Mouse (Mus musculus) C2C12 (cell line): ENCODE results near the gene Ric8b. TPM values are rescaled to one million over a fixed set of nuclear protein-coding genes. Genes with fewer than 3 reads are reported as not detected.

Source experiments
- H3K27me3 ChIP-seq: one replicate; pipeline ENCODE4 v1.6.1; 2011; ENCODE audit not compliant: control insufficient read depth, insufficient read depth, insufficient read length
- H3K36me3 ChIP-seq: one replicate; pipeline ENCODE4 v1.6.1; 2011; ENCODE audit not compliant: control insufficient read depth, insufficient read depth
- H3K4me3 ChIP-seq: one replicate; pipeline ENCODE4 v1.5.1; 2011; ENCODE audit warnings: mild to moderate bottlenecking, control low read depth; ENCODE audit not compliant: poor library complexity, insufficient read depth, severe bottlenecking
- H3K79me2 ChIP-seq: one replicate; pipeline ENCODE4 v1.6.1; 2011; ENCODE audit not compliant: control insufficient read depth, insufficient read depth
- H3K79me3 ChIP-seq: one replicate; pipeline ENCODE4 v1.6.1; 2011; ENCODE audit warnings: low read depth, control low read depth
- H3ac ChIP-seq: one replicate; pipeline ENCODE3; 2011; ENCODE audit warnings: low read depth; ENCODE audit not compliant: control insufficient read depth, insufficient read length
- CEBPB ChIP-seq: IDR thresholded peaks from one replicate; pipeline ENCODE4 v1.6.1; 2011; ENCODE audit warnings: low read depth, mild to moderate bottlenecking, control low read depth, moderate library complexity
- CTCF ChIP-seq: IDR thresholded peaks from one replicate; pipeline ENCODE4 v1.5.1; 2011; ENCODE audit not compliant: control insufficient read depth, insufficient read depth, insufficient read length
- FOSL1 ChIP-seq: IDR thresholded peaks from one replicate; pipeline ENCODE4 v1.8.0; 2011; ENCODE audit warnings: mild to moderate bottlenecking, low read length; ENCODE audit not compliant: poor library complexity, insufficient read depth, severe bottlenecking
- MAX ChIP-seq: IDR thresholded peaks from one replicate; pipeline ENCODE4 v1.6.1; 2011; ENCODE audit warnings: mild to moderate bottlenecking, control low read depth
- MYOD1 ChIP-seq: IDR thresholded peaks from one replicate; pipeline ENCODE4 v1.6.1; 2011; ENCODE audit warnings: low read depth; ENCODE audit not compliant: control insufficient read depth, insufficient read length
- MYOG ChIP-seq: IDR thresholded peaks from one replicate; pipeline ENCODE4 v1.6.1; 2011; ENCODE audit not compliant: control insufficient read depth, insufficient read length; ENCODE audit errors: extremely low read depth
- USF1 ChIP-seq: IDR thresholded peaks from one replicate; pipeline ENCODE4 v1.6.1; 2011; ENCODE audit warnings: low read depth, mild to moderate bottlenecking, control low read depth, moderate library complexity
- polyA plus RNA-seq: library from polyadenylated mRNA; unstranded; fragments of >200 nt; fragmentation: generic; extraction: Trizol; gene quantifications from one replicate; pipeline ENCODE4 v1.2.1, GENCODE M21; 2012; ENCODE audit warnings: missing spikeins

Gene Ric8b
- polyA plus RNA-seq, 1 experiment = 6.4 TPM

GRCm38 (mm10) chr10:84928465-84928864 is 11.0 kb downstream of the Ric8b start:
- Histone ChIP-seq H3K36me3 (peaks cover 17% of the 10 kb centered on the region), H3K4me3 (no peak overlapping the region), H3K79me2 (peaks cover 43% of the 10 kb centered on the region), H3ac (no peak overlapping the region), H3K27me3 (no peaks in the 10 kb centered on the region), H3K79me3 (peaks cover 13% of the 10 kb centered on the region)
- TF ChIP-seq CEBPB (no peak), MAX (no peak), USF1 (no peak), FOSL1 (no peak), MYOD1 (no peak), MYOG (no peak), CTCF (no peak)

DNA sequence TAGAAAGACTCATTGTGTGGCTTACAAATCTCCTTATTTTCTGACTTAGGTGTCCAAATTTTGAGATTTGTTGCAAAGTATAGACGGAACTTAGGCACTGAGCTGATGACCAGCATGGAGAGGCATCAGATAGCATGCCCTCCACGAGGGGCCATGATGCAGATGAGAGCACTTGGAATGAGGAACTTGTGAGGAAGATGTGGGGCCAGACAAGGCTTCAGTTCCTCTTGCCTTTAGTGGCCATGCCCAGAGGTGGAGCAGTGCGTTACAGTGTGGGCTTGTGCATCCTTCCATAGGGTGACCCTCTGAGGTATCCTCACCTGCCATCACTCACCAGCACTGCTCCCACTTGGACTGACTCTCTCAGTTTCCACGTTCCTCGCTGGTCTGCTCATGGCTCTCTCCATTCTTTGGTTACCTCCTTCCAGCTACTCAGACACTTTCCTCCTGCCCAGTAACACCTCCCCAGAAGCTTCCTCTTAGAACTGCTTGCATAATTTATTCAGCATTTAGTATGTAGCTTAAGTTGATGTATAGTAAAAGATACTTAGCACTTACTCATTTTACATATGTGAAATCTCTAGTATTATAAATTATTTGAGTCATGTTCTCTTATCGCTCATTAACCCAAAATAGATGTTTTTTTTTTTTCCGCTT is 18.3 kb downstream of the Ric8b start:
- TF ChIP-seq USF1 (no peak), MAX (no peak), CEBPB (no peak), CTCF (no peak), MYOG (no peak), FOSL1 (no peak), MYOD1 (no peak)
- Histone ChIP-seq H3ac (no peak overlapping the region), H3K79me2 (peaks cover 35% of the 10 kb centered on the region), H3K36me3 (peaks cover 4% of the 10 kb centered on the region), H3K79me3 (peaks cover 18% of the 10 kb centered on the region), H3K27me3 (no peaks in the 10 kb centered on the region), H3K4me3 (no peak overlapping the region)

- H3K27me3 ChIP-seq = no peaks in the 10 kb centered on the region
- peaks cover 4% of the 10 kb centered on the region for H3K36me3 ChIP-seq
- TF ChIP-seq MYOD1 (no peak), FOSL1 (no peak), MYOG (no peak), MAX (no peak), CEBPB (no peak), USF1 (no peak), CTCF (no peak)
- H3ac ChIP-seq = no peak overlapping the region
- H3K79me2 ChIP-seq = peaks cover 36% of the 10 kb centered on the region
- no peak overlapping the region for H3K4me3 ChIP-seq
- H3K79me3 ChIP-seq = peaks cover 13% of the 10 kb centered on the region
Observed at GRCm38 (mm10) chr10:84936832-84937515, 19.6 kb downstream of the Ric8b start.

DNA sequence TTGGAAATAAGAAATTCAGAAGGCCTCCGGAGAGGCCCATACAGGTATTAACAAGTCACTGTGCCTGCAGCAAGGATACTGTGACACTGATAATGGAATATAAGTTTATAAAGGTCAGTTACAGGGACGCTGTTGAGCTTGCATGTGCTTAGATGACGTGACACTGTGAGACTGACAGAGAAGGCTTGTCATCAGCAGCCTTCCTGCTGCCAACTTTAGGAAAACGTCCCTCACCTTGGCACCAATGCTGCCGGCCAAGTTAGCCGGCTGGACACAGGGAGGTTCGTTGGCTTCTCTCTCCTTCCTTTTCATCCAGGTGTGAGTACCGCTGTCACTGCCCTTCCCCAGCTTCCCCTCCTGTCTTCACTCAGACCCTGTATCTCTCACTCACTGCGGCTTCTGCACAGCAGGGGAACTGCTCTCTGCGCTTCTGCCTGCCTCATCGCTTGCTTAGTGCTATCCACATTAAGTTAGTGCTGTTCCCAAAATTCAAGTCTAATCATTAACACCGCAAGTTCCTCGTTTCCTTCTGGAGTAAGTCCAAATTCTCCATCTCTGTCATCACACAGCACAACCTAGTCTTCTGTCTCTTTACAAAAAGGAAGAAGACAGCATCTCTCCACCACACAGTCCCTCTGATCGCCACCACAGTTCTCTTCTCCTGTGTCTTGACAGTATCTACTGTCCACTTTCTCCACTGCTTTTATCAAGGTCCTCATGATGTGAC is 20.8 kb downstream of the Ric8b start:
- Histone ChIP-seq H3K36me3 (peaks cover 4% of the 10 kb centered on the region), H3K79me2 (peaks cover 40% of the 10 kb centered on the region), H3K27me3 (no peaks in the 10 kb centered on the region), H3ac (no peak overlapping the region), H3K79me3 (peaks cover 13% of the 10 kb centered on the region), H3K4me3 (no peak overlapping the region)
- TF ChIP-seq CTCF (no peak), MYOG (no peak), FOSL1 (no peak), USF1 (no peak), MYOD1 (no peak), CEBPB (no peak), MAX (no peak)

- Histone ChIP-seq H3K79me3 (peaks cover 7% of the 10 kb centered on the region), H3K36me3 (peaks cover 4% of the 10 kb centered on the region), H3K79me2 (peaks cover 34% of the 10 kb centered on the region), H3K27me3 (no peaks in the 10 kb centered on the region), H3K4me3 (no peak overlapping the region), H3ac (no peak overlapping the region)
- no peak for TF ChIP-seq USF1
- TF ChIP-seq CTCF = no peak
- TF ChIP-seq FOSL1 = no peak
- no peak for TF ChIP-seq CEBPB
- no peak for TF ChIP-seq MAX
Observed at GRCm38 (mm10) chr10:84938886-84939285, 21.5 kb downstream of the Ric8b start.
